Mouse (Mus musculus) CH12.LX (cell line): ENCODE data around the gene Ssbp3. TPM values are rescaled to one million over a fixed set of nuclear protein-coding genes. Genes with fewer than 3 reads are reported as not detected.

ENCODE experiments used
- DNase-seq: peaks from one replicate; pipeline ENCODE4 v3.0.0-alpha.2; 2013; ENCODE audit errors: extremely low read depth
- H3K27ac ChIP-seq: 2 replicates; pipeline ENCODE4 v1.5.1; 2012; ENCODE audit warnings: low read depth, mild to moderate bottlenecking, control low read depth, moderate library complexity; ENCODE audit not compliant: insufficient read depth
- H3K27me3 ChIP-seq: replicated peaks from 2 replicates; pipeline ENCODE3; 2012; ENCODE audit warnings: inconsistent platforms
- H3K36me3 ChIP-seq, 2 experiments: replicated peaks in 1 of 2; 2 replicates each; pipeline versions ENCODE3 to v1.6.1; 2012; ENCODE audit warnings: inconsistent platforms in 1 of 2, low read length in 1 of 2, mild to moderate bottlenecking in 1 of 2, mixed read lengths in 1 of 2, moderate library complexity in 1 of 2; ENCODE audit not compliant: control insufficient read depth in 1 of 2, insufficient read depth in 1 of 2
- H3K4me1 ChIP-seq, 2 experiments: 2 replicates each; pipeline ENCODE4 v1.6.1; 2012; ENCODE audit warnings: inconsistent platforms in 1 of 2, moderate library complexity in 1 of 2; ENCODE audit not compliant: insufficient read depth in 2 of 2, control insufficient read depth in 1 of 2
- H3K4me2 ChIP-seq: 2 replicates; pipeline ENCODE4 v1.6.1; 2012; ENCODE audit warnings: low read depth, mild to moderate bottlenecking, control low read depth; ENCODE audit not compliant: poor library complexity, insufficient read depth, severe bottlenecking
- H3K4me3 ChIP-seq, 3 experiments: fragments of 150-350 bp in 1 of 3; sonication (generic) in 1 of 3; replicated peaks in 1 of 3; 2 replicates each; pipeline versions ENCODE3 to v1.5.1; 2011 to 2012; ENCODE audit warnings: low read depth in 2 of 3, low read length in 2 of 3, mild to moderate bottlenecking in 2 of 3, moderate library complexity in 2 of 3, control low read depth in 1 of 3, improper control_type of control experiment in 1 of 3, inconsistent platforms in 1 of 3, mixed read lengths in 1 of 3; ENCODE audit not compliant: poor library complexity in 1 of 3
- H3K79me2 ChIP-seq: replicated peaks from 2 replicates; pipeline ENCODE4 v1.6.1; 2012; ENCODE audit warnings: mild to moderate bottlenecking, moderate library complexity; ENCODE audit not compliant: control insufficient read depth, poor library complexity, insufficient read depth, severe bottlenecking; ENCODE audit errors: extremely low read depth
- H3K9ac ChIP-seq: 2 replicates; pipeline ENCODE4 v1.6.1; 2012; ENCODE audit warnings: low read depth, mild to moderate bottlenecking, control low read depth, moderate library complexity; ENCODE audit not compliant: insufficient read depth
- H3K9me3 ChIP-seq: replicated peaks from 2 replicates; pipeline ENCODE3; 2012; ENCODE audit warnings: low read length, inconsistent platforms, mixed read lengths
- CHD2 ChIP-seq: IDR thresholded peaks from 2 replicates; pipeline ENCODE4 v1.6.1; 2011; ENCODE audit warnings: low read length, improper control_type of control experiment
- CTCF ChIP-seq, 2 experiments: IDR thresholded peaks in 1 of 2; conservative IDR thresholded peaks in 1 of 2; 2 replicates each; pipeline ENCODE4 v1.5.1; 2011 to 2012; ENCODE audit warnings: low read depth in 2 of 2, low read length in 2 of 2, improper control_type of control experiment in 1 of 2, inconsistent platforms in 1 of 2, mild to moderate bottlenecking in 1 of 2, moderate library complexity in 1 of 2
- E2F4 ChIP-seq: IDR thresholded peaks from 2 replicates; pipeline ENCODE4 v1.6.1; 2011; ENCODE audit warnings: low read depth, low read length, improper control_type of control experiment; ENCODE audit not compliant: insufficient replicate concordance
- ELF1 ChIP-seq: IDR thresholded peaks from 2 replicates; pipeline ENCODE4 v1.6.1; 2014; ENCODE audit warnings: low read depth, mild to moderate bottlenecking, inconsistent platforms, low read length, improper control_type of control experiment
- GABPA ChIP-seq: IDR thresholded peaks from 2 replicates; pipeline ENCODE4 v1.6.1; 2012; ENCODE audit warnings: low read depth, low read length, improper control_type of control experiment, inconsistent platforms; ENCODE audit not compliant: insufficient replicate concordance
- JUND ChIP-seq: conservative IDR thresholded peaks from 2 replicates; pipeline ENCODE4 v1.6.1; 2011; ENCODE audit warnings: low read depth, low read length, improper control_type of control experiment
- MAFK ChIP-seq: IDR thresholded peaks from 2 replicates; pipeline ENCODE4 v1.6.1; 2011; ENCODE audit warnings: low read length, improper control_type of control experiment; ENCODE audit not compliant: insufficient replicate concordance
- MAX ChIP-seq: IDR thresholded peaks from 2 replicates; pipeline ENCODE4 v1.6.1; 2011; ENCODE audit warnings: low read length, improper control_type of control experiment
- MXI1 ChIP-seq: IDR thresholded peaks from 2 replicates; pipeline ENCODE4 v1.6.1; 2011; ENCODE audit warnings: mild to moderate bottlenecking, low read depth, low read length, improper control_type of control experiment
- MYC ChIP-seq: IDR thresholded peaks from 2 replicates; pipeline ENCODE4 v1.6.1; 2011; ENCODE audit warnings: low read depth, mild to moderate bottlenecking, improper control_type of control experiment, low read length
- NELFE ChIP-seq: IDR thresholded peaks from 2 replicates; pipeline ENCODE4 v1.6.1; 2011; ENCODE audit warnings: low read depth, low read length, improper control_type of control experiment
- NRF1 ChIP-seq: IDR thresholded peaks from 2 replicates; pipeline ENCODE4 v1.6.1; 2014; ENCODE audit warnings: low read depth, mild to moderate bottlenecking, inconsistent platforms, low read length, improper control_type of control experiment, moderate library complexity
- POLR2A ChIP-seq: IDR thresholded peaks from 2 replicates; pipeline ENCODE4 v1.6.1; 2011; ENCODE audit warnings: low read depth, mild to moderate bottlenecking, improper control_type of control experiment, low read length
- RAD21 ChIP-seq: IDR thresholded peaks from 2 replicates; pipeline ENCODE4 v1.6.1; 2011; ENCODE audit warnings: low read depth, mild to moderate bottlenecking, low read length, improper control_type of control experiment, moderate library complexity
- RCOR1 ChIP-seq: conservative IDR thresholded peaks from 2 replicates; pipeline ENCODE4 v1.6.1; 2012; ENCODE audit warnings: low read depth, mild to moderate bottlenecking, inconsistent platforms, low read length, improper control_type of control experiment
- SMC3 ChIP-seq: IDR thresholded peaks from 2 replicates; pipeline ENCODE4 v1.6.1; 2011; ENCODE audit warnings: low read depth, low read length, improper control_type of control experiment
- ZKSCAN1 ChIP-seq: IDR thresholded peaks from 2 replicates; pipeline ENCODE4 v1.6.1; 2012; ENCODE audit warnings: low read depth, inconsistent platforms, low read length, improper control_type of control experiment, borderline replicate concordance
- ZMIZ1 ChIP-seq: IDR thresholded peaks from 2 replicates; pipeline ENCODE4 v1.6.1; 2012; ENCODE audit warnings: low read depth, mild to moderate bottlenecking, inconsistent platforms, low read length, improper control_type of control experiment
- ZNF384 ChIP-seq: IDR thresholded peaks from 2 replicates; pipeline ENCODE4 v1.6.1; 2012; ENCODE audit warnings: low read depth, low read length, improper control_type of control experiment, inconsistent platforms
- dilution Hi-C: fragments of 300-500 bp; cut with MboI; formaldehyde crosslinking; loops from 2 replicates; pipeline ENCODE4 v1.14.3; 2020; ENCODE audit warnings: low sequenced_read_pairs; ENCODE audit not compliant: extremely low pct_unique_long_range_greater_than_20kb, extremely low pct_ligation_motif_present
- in situ Hi-C: fragments of 300-500 bp; cut with MboI; formaldehyde crosslinking; loops from 3 replicates; pipeline ENCODE4 v1.14.3; 2019; ENCODE audit warnings: low sequenced_read_pairs, low pct_ligation_motif_present, low pct_unique_long_range_greater_than_20kb, mixed read lengths
- polyA plus RNA-seq: library from polyadenylated mRNA; unstranded; fragments of >175 nt; gene quantifications from 2 replicates; pipeline ENCODE4 v1.2.1, GENCODE M21; 2012; ENCODE audit warnings: low read depth; ENCODE audit not compliant: insufficient read length
- total RNA-seq, 2 experiments: library from RNA; depleted of rRNA; stranded (reverse); fragments of 300-350 nt in 1 of 2; fragments of >200 nt in 1 of 2; gene quantifications; 2 replicates each; pipeline ENCODE4 v1.2.3; 2012 to 2014

The Ssbp3 gene
- total and polyA plus RNA-seq, 3 experiments: 32.4 to 129 (median 76.5) TPM

- no peak for DNase-seq
- Histone ChIP-seq H3K79me2 (peaks cover 6% of the 10 kb centered on the region), H3K4me2 (no peak overlapping the region), H3K4me1 (peaks cover 21 to 85% of the 10 kb centered on the region in 2 experiments), H3K9me3 (no peaks in the 10 kb centered on the region), H3K4me3 (no peak overlapping the region), H3K27ac (no peak overlapping the region), H3K27me3 (no peaks in the 10 kb centered on the region), H3K36me3 (peaks cover 10 to 60% of the 10 kb centered on the region in 2 experiments), H3K9ac (no peak overlapping the region)
- in situ Hi-C loops: loop anchor here (10.0 kb wide), 1 partner anchor 130 kb away; no protein-coding TSS in a partner anchor
- TF ChIP-seq MAFK (no peak), POLR2A (no peak), JUND (no peak), CHD2 (no peak), RCOR1 (no peak), ZKSCAN1 (no peak), MYC (no peak), SMC3 (no peak)
- dilution Hi-C loops: no loop called here
Measured at GRCm38 (mm10) chr4:106964996-106965395, 54.5 kb downstream of the Ssbp3 start.

- H3K36me3 ChIP-seq: peaks cover 10 to 54% of the 10 kb centered on the region in 2 experiments
- dilution Hi-C loops: no loop called here
- no peak overlapping the region for H3K4me2 ChIP-seq
- H3K27me3 ChIP-seq: no peaks in the 10 kb centered on the region
- DNase-seq: peak; percentile 63
- no peak overlapping the region for H3K4me3 ChIP-seq
- H3K9me3 ChIP-seq: no peaks in the 10 kb centered on the region
- TF ChIP-seq NRF1 (no peak), MYC (no peak), E2F4 (no peak), ELF1 (no peak), MXI1 (no peak), GABPA (no peak), NELFE (no peak), RAD21 (peak; percentile 43), SMC3 (peak; percentile 41), MAX (no peak), ZKSCAN1 (no peak), ZNF384 (no peak), ZMIZ1 (no peak), CTCF (conservative IDR thresholded peaks at IDR 0.05 in 1 of 2, IDR thresholded peaks at IDR 0.05 in 1 of 2; ENCODE audit: low read depth in 2 of 2, low read length in 2 of 2) (peak in 1 of 2 experiments; percentile 52; a peak in 2 of 4 replicates)
- TF ChIP-seq, all 38 proteins: peak for 3
- Histone ChIP-seq H3K4me1 (peaks cover 33 to 87% of the 10 kb centered on the region in 2 experiments), H3K9ac (no peak overlapping the region), H3K27ac (0 out of 2 replicates have a peak overlapping the region, but pooled peaks have one; percentile 20), H3K79me2 (peaks cover 7% of the 10 kb centered on the region)
- in situ Hi-C loops: loop anchor here (10.0 kb wide), 1 partner anchor 132 kb away; no protein-coding TSS in a partner anchor
Measured at GRCm38 (mm10) chr4:106966443-106966842, 55.9 kb downstream of the Ssbp3 start.
